Mouse (Mus musculus): ENCODE measurements around the gene Agbl1. TPM values are rescaled to one million over a fixed set of nuclear protein-coding genes. Genes with fewer than 3 reads are reported as not detected.

The Agbl1 gene
- total and polyA plus RNA-seq, 3 experiments, result 0.08 to 0.21 (median 0.11) TPM

- Histone ChIP-seq H3K79me2 (replicated peaks; ENCODE audit: control insufficient read depth, insufficient read depth, low read length) (no peaks in the 10 kb centered on the region), H3K27ac (no peak overlapping the region), H3K4me1 (ENCODE audit: control insufficient read depth, insufficient read depth, low read length) (no peaks in the 10 kb centered on the region), H3K36me3 (ENCODE audit: control insufficient read depth, insufficient read depth, low read length) (no peaks in the 10 kb centered on the region), H3K9ac (ENCODE audit: low read depth, low read length) (no peak overlapping the region), H3K27me3 (ENCODE audit: control insufficient read depth, insufficient read depth, low read length) (no peaks in the 10 kb centered on the region), H3K4me3 (no peak overlapping the region)
- TF ChIP-seq POLR2A (IDR thresholded peaks at IDR 0.05; ENCODE audit: insufficient read depth, low read depth, low read length), result no peak
- TF ChIP-seq CTCF (IDR thresholded peaks at IDR 0.05), result no peak
- TF ChIP-seq EP300 (IDR thresholded peaks at IDR 0.05; ENCODE audit: insufficient read depth, low read depth, low read length), result no peak
- intact Hi-C loops (cut with DNase I), result no loop called here
- DNase-seq, result no peak
Measured at GRCm38 (mm10) chr7:76438581-76438980, 208.9 kb downstream of the Agbl1 start.

GRCm38 (mm10) chr7:76438988-76439387 lies 209.3 kb downstream of the Agbl1 start:
- 60% methylated on average over 4 of the region's 4 CpGs for WGBS
- Histone ChIP-seq H3K79me2 (replicated peaks; ENCODE audit: control insufficient read depth, insufficient read depth, low read length) (no peaks in the 10 kb centered on the region), H3K4me3 (no peak overlapping the region), H3K27ac (no peak overlapping the region), H3K4me1 (ENCODE audit: control insufficient read depth, insufficient read depth, low read length) (no peaks in the 10 kb centered on the region), H3K9ac (ENCODE audit: low read depth, low read length) (no peak overlapping the region), H3K27me3 (ENCODE audit: control insufficient read depth, insufficient read depth, low read length) (no peaks in the 10 kb centered on the region), H3K36me3 (ENCODE audit: control insufficient read depth, insufficient read depth, low read length) (no peaks in the 10 kb centered on the region)
- no peak for DNase-seq
- intact Hi-C loops (cut with DNase I), result no loop called here
- no peak for TF ChIP-seq EP300 (IDR thresholded peaks at IDR 0.05; ENCODE audit: insufficient read depth, low read depth, low read length)
- TF ChIP-seq POLR2A (IDR thresholded peaks at IDR 0.05; ENCODE audit: insufficient read depth, low read depth, low read length), result no peak

- intact Hi-C loops (cut with DNase I), result no loop called here
- H3K27ac ChIP-seq, result no peak overlapping the region
Measured at GRCm38 (mm10) chr7:76462361-76463001, 232.8 kb downstream of the Agbl1 start.

GRCm38 (mm10) chr7:76466427-76466826 lies 236.7 kb downstream of the Agbl1 start:
- no peaks in the 10 kb centered on the region for H3K4me1 ChIP-seq (ENCODE audit: control insufficient read depth, insufficient read depth, low read length)
- no peak overlapping the region for H3K27ac ChIP-seq
- H3K4me3 ChIP-seq, result no peak overlapping the region
- no peak overlapping the region for H3K9ac ChIP-seq (ENCODE audit: low read depth, low read length)
- no peak for DNase-seq
- no peaks in the 10 kb centered on the region for H3K27me3 ChIP-seq (ENCODE audit: control insufficient read depth, insufficient read depth, low read length)
- no peaks in the 10 kb centered on the region for H3K79me2 ChIP-seq (replicated peaks; ENCODE audit: control insufficient read depth, insufficient read depth, low read length)
- TF ChIP-seq CTCF (IDR thresholded peaks at IDR 0.05) (no peak), POLR2A (IDR thresholded peaks at IDR 0.05; ENCODE audit: insufficient read depth, low read depth, low read length) (no peak), EP300 (IDR thresholded peaks at IDR 0.05; ENCODE audit: insufficient read depth, low read depth, low read length) (no peak)
- no peaks in the 10 kb centered on the region for H3K36me3 ChIP-seq (ENCODE audit: control insufficient read depth, insufficient read depth, low read length)
- WGBS, result 52% methylated on average over 2 of the region's 2 CpGs
- intact Hi-C loops (cut with DNase I), result no loop called here

More at GRCm38 (mm10) chr7:76462361-76463001, 232.8 kb downstream of the Agbl1 start:
- DNase-seq, result no peak
- H3K36me3 ChIP-seq (ENCODE audit: control insufficient read depth, insufficient read depth, low read length), result no peaks in the 10 kb centered on the region
- WGBS, result 47% methylated on average over 5 of the region's 5 CpGs
- no peaks in the 10 kb centered on the region for H3K79me2 ChIP-seq (replicated peaks; ENCODE audit: control insufficient read depth, insufficient read depth, low read length)
- no peak overlapping the region for H3K9ac ChIP-seq (ENCODE audit: low read depth, low read length)
- no peaks in the 10 kb centered on the region for H3K27me3 ChIP-seq (ENCODE audit: control insufficient read depth, insufficient read depth, low read length)
- no peak overlapping the region for H3K4me3 ChIP-seq
- no peaks in the 10 kb centered on the region for H3K4me1 ChIP-seq (ENCODE audit: control insufficient read depth, insufficient read depth, low read length)
- no peak for TF ChIP-seq EP300 (IDR thresholded peaks at IDR 0.05; ENCODE audit: insufficient read depth, low read depth, low read length)
- no peak for TF ChIP-seq POLR2A (IDR thresholded peaks at IDR 0.05; ENCODE audit: insufficient read depth, low read depth, low read length)
- no peak for TF ChIP-seq CTCF (IDR thresholded peaks at IDR 0.05)

- H3K4me1 ChIP-seq (ENCODE audit: control insufficient read depth, insufficient read depth, low read length), result no peaks in the 10 kb centered on the region
- TF ChIP-seq CTCF (IDR thresholded peaks at IDR 0.05), result no peak
- TF ChIP-seq POLR2A (IDR thresholded peaks at IDR 0.05; ENCODE audit: insufficient read depth, low read depth, low read length), result no peak
- no peak for TF ChIP-seq EP300 (IDR thresholded peaks at IDR 0.05; ENCODE audit: insufficient read depth, low read depth, low read length)
- no peaks in the 10 kb centered on the region for H3K27me3 ChIP-seq (ENCODE audit: control insufficient read depth, insufficient read depth, low read length)
- WGBS, result 52% methylated on average over 6 of the region's 6 CpGs
- H3K79me2 ChIP-seq (replicated peaks; ENCODE audit: control insufficient read depth, insufficient read depth, low read length), result no peaks in the 10 kb centered on the region
- intact Hi-C loops (cut with DNase I), result no loop called here
- no peak overlapping the region for H3K4me3 ChIP-seq
- H3K9ac ChIP-seq (ENCODE audit: low read depth, low read length), result no peak overlapping the region
- no peak overlapping the region for H3K27ac ChIP-seq
- no peaks in the 10 kb centered on the region for H3K36me3 ChIP-seq (ENCODE audit: control insufficient read depth, insufficient read depth, low read length)
- no peak for DNase-seq
Measured at GRCm38 (mm10) chr7:76474233-76474632, 244.5 kb downstream of the Agbl1 start.

- Histone ChIP-seq H3K27me3 (ENCODE audit: control insufficient read depth, insufficient read depth, low read length) (no peaks in the 10 kb centered on the region), H3K4me1 (ENCODE audit: control insufficient read depth, insufficient read depth, low read length) (no peaks in the 10 kb centered on the region), H3K27ac (no peak overlapping the region), H3K9ac (ENCODE audit: low read depth, low read length) (no peak overlapping the region), H3K36me3 (ENCODE audit: control insufficient read depth, insufficient read depth, low read length) (no peaks in the 10 kb centered on the region), H3K79me2 (replicated peaks; ENCODE audit: control insufficient read depth, insufficient read depth, low read length) (no peaks in the 10 kb centered on the region), H3K4me3 (no peak overlapping the region)
- TF ChIP-seq POLR2A (IDR thresholded peaks at IDR 0.05; ENCODE audit: insufficient read depth, low read depth, low read length) (no peak), EP300 (IDR thresholded peaks at IDR 0.05; ENCODE audit: insufficient read depth, low read depth, low read length) (no peak)
- DNase-seq, result no peak
- WGBS, result 73% methylated on average over 2 of the region's 2 CpGs
- intact Hi-C loops (cut with DNase I), result no loop called here
Measured at GRCm38 (mm10) chr7:76485546-76485945, 255.9 kb downstream of the Agbl1 start.
